Mouse (Mus musculus) left cerebral cortex, adult 18-20 months (tissue): ENCODE measurements around the gene OR5BS1P. TPM values are rescaled to one million over a fixed set of nuclear protein-coding genes. Genes with fewer than 3 reads are reported as not detected.
"Not testable (repeated sequence)": the region's sequence is repeated elsewhere in the genome, so short reads cannot be mapped to it uniquely, and the experiment has no call there.

Experiments
- DNase-seq, 2 experiments: peaks; one replicate each; pipeline ENCODE4 v3.0.0; 2021 to 2022; ENCODE audit warnings: low spot score in 2 of 2, mixed read lengths in 1 of 2
- microRNA-seq, 2 experiments: library from miRNA; unstranded; fragments of <30 nt; microRNA quantifications; one replicate each; pipeline ENCODE4 v1.2.0; 2021
- total RNA-seq, 2 experiments: library from RNA; stranded (reverse); gene quantifications; 2 replicates each; pipeline ENCODE4 v1.2.3; 2021

OR5BS1P gene
- total RNA-seq, 2 experiments from 2014 or later = not detected

DNA sequence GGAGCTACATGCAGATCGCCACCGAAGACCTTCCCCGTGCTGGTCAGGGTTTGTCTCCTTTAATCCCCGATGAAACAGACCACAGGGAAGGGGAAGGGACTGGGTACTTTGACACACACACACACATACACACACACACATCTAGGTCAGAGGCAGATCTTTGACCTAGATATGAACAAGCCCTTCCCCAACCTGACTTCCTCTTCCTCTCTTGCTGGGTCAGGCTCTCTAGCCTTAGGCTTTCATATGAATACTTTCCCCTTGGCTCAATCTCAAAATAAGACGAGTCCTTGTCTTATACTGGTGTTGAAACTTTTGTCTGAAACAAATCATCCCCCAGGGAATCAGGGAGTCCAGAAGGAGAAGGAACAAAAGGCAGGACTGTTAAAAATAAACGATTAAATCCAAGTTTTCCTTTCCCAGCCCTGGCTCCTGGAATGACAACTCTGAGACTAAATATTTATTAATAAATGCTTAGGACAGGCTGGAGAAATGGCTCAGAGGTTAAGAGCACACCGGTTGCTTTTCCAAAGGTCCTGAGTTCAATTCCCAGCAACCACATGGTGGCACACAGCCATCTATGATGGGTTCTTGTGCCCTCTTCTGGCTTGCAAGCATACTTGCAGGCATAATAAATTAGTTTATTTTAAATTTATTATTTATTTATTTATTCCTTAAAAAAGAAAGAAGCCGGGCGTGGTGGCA lies 36.7 kb downstream of the OR5BS1P start:
- no peak for DNase-seq

DNA sequence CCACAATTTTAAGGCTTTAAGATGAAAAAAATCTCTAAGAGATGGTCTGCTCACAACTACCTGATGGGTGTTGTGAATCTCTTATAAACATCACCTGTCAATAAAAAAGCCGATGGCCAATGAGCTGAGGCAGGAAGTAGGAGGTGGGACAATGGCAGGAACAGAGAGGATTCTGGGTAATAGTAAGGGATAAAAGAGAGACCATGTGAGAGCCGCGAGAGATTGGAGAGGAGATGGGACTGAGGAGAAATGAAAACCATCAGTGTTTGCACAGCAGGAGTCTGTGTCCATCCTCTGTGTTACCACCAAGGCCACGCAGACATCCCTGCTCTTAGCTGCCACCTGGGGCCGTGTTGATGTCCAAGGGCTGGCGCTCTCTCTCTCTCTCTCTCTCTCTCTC lies 37.6 kb downstream of the OR5BS1P start:
- no peak for DNase-seq

DNA sequence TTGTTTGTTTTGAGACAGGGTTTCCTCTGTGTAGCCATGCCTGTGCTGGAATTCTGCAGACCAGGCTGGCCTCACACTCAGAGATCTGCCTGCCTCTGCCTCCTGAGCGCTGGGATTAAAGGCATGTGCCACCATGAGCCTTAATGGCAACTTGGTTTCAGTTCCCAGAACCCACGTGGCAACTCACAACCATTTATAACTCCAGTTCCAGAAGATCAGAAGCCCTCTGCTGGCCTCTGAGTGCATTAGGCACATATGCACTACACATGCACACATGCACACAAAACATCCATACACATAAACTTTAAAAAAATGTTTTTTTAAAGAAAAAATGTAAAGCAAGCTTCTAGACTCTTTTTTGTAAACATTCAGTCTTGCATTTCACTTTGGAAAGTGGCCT lies 39.7 kb downstream of the OR5BS1P start:
- DNase-seq = no peak

DNA sequence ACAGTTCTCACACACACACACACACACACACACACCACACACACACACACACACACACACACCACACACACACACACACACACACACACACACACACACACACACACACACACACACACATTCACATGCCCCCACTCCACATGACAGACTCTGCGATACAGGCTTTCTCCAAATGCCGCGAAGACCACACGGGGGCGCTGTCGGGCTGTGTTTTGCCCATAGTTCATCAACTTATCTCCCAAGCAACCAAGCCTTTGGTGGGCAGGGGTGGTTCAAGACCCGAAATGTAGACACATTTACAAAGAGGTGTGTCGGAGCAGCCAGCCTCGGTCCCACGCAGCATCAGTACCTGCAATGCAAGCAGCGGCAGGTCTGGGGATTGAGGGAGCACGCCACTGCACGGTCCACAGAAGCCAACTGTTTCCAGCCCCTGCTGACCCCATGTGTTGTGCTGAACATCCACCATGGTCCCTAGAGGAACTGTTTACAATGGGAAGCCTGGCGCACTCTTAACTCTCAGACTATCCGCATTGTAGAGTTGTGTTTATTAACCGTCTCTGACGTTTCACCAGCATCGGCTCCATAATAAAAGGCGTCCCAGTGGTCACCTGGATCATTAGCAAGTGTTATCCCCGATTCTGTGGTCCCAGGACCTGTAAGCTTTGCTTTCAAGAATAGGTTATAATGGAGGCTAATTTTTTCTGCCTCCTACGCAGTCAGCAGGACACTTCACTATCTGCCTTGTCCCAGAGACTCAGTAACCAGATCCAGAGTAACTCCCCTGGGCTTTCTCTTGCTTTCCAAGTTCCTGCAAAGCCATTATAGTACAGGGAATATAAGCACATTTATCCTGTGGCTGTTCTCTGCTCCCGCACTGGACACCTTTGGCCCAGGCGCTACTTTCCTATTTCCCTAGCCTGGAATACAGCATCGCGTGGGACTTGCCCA lies 41.0 kb downstream of the OR5BS1P start:
- DNase-seq = peak; percentile 51 to 73

DNA sequence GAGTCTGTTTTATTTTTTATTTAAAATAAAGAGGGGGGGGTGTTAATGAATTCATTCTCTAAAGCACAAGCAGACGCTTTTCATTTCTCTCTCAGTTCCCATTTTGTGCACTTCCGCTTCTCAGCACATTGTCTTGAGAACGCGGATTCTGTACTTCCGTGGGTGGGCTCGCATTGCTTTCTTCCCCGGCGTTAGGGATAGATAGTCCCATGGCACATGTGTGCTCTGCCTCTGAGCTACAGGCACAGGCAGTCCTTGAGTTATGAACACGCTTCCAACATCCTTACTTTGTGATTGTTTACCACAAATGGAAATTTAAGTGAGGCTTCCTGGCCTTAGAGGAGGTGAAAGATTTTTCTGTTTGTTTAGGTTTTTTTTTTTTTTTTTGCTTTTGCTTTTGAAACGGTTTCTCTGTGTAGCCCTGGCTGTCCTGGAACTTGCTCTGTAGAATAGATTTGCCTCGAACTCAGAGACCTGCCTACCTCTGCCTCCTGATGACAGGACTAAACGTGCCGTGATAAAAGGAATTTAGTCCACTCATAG lies 41.8 kb downstream of the OR5BS1P start:
- no peak for DNase-seq

DNA sequence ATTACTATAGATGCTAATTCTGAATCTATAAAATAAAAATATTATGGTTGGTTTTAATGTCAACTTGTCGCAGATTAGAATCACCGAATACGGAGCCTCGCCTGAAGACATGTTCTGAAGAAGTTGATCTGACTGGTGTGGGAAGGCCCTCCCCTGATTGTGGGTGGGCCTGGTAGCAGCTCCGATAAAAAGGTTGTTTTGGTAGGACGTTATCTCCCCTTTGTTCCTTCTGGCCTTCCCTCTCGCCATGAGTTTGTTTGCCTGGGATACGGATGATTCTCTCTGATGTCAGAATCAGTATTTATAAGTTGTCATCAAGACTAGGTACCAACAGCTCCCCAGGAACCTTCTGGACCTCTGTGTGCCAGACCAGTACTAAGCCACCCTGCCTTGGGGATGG lies 42.5 kb downstream of the OR5BS1P start:
- DNase-seq = no peak

DNA sequence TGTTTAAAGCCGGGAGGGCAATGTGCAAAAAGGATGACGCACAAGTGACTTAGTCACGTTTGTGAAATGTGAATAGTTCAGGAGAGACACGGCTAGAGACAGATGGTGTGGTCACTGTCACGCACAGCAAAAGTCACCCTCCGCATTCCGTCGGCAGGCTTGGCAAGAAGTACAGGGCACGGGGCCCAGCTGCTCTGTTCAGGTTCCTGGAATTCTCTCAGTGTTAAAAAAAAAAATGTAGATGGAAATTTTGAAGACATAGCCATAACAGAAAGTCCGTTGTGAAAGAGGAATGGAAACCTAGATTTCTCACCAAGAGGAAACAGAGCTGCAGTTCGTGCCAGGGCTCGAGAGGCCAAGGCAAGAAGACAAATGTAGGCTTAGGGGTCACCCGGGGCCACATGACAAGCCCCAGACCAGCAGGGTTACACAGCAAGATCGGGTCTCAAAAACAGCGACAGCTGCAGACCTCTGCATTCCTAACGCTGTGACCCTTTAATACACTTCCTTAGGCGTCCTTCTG lies 43.2 kb downstream of the OR5BS1P start:
- peak; percentile 43 to 52 for DNase-seq

DNA sequence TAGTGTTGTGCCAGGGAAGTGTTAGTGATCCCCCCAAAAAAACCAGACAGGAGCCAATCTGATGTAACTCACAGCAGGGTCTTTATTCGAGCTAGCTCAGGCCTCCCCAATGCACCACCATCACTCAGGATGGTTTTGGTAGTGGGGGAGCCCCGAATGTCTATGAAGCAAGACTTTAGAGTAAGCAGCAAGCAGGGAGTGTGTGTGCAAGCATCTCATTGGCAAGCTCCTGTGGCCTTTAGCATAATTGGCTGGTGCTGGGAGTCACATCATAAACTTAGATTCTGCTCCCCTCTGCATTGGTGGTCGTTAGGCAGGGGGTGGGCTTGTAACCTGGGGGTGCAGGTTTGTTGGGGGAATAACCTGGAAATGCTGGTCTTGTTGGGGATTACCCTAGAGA lies 44.0 kb downstream of the OR5BS1P start:
- DNase-seq = not testable (repeated sequence)

DNA sequence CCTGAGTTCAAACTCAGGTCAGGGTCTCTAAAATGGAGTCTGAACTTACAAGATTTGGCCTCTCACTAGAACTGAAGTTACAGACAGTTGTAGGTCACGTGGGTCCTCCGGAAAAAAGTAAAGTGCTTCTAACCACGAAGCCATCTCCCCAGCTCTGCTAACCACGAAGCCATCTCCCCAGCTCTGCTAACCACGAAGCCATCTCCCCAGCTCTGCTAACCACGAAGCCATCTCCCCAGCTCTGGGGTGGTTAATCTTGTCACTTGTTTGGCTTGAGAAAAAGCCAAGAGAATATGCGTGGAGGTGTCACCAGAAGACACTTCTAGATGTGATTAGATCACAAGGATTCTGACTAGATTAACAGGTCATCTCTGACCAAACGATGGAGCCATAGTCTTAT lies 44.5 kb downstream of the OR5BS1P start:
- no peak for DNase-seq

DNA sequence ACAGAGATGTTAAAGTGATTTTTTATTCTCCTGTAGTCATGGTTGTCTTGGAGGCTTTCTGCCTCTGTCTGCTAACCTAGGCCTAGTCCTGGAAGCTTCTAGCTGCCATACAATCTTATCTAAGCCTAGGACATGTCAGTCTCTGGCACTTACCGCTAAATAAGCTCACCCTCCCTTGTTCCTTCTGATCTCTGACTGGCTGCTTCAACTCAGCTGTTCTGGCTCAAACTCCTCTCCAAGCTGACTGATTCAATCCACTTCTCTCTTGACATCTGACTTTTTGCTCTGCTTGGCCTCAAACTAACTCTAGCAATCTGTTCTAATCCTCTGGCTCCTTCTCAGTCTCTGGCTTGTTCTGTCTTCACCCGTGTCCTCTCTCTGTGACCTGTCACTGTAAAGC lies 45.1 kb downstream of the OR5BS1P start:
- DNase-seq = not testable (repeated sequence)

DNA sequence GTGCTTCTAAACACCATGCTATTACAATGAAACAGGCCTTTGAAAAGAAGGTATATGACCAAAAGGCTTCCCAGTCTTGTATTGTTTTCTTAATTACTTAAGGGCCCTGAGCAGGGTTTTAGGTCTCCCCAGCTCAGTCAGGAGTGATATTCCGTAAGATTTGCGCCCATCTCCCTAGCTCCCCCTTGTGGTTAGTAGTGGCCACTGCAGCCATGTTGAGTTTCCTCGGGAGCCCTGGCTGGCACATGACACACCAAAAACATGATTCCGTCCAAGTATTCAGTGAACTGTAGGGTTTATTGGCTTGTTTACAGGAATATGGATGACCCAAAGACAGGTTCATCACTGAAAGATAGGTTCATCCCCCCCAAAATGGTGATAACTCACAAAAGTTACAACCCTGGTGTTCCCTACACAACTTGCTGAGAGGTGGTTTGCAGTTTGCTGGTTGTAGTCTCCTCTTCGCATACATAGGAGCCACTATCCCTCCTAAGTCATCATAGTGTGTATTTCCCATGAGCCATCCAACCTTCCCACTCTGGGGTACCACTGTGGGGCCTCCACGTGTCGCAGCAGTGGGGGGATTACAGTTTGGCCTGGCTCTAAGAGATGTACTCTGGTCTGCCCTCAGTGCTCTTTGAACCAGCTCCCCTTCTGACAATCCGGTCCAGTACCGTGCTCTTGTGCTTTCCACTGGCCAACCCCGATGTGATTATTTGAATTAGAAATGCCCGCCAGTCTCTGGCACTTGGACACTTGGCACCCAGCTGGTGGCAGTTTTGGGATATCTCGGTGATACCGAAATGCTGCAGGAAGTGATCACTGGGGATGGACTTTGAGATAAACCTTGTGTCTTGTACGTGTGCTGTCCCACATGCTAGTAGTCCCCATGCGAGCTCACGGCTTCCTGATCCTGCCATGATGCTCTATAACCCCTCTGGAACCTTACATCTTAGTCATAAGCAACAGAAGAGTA lies 48.0 kb downstream of the OR5BS1P start:
- peak; percentile 48 to 59 for DNase-seq

DNA sequence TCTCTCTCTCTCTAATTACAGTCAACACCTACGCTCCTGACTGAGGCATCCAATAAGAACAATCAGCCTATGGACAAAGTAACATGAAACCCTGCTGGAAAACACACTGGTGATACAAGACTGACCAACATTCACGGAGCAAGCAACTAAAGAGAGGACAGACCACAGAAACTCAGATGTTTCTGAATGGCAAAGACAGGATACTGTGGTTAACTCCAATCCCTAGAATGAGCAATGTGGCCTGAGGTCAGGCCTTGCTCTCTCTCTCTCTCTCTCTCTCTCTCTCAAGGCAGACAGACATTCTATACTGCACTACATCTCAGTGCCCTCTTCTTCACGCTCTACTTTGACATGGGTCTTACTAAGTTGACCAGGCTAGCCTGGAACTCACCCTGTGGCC lies 51.5 kb downstream of the OR5BS1P start:
- no peak for DNase-seq

DNA sequence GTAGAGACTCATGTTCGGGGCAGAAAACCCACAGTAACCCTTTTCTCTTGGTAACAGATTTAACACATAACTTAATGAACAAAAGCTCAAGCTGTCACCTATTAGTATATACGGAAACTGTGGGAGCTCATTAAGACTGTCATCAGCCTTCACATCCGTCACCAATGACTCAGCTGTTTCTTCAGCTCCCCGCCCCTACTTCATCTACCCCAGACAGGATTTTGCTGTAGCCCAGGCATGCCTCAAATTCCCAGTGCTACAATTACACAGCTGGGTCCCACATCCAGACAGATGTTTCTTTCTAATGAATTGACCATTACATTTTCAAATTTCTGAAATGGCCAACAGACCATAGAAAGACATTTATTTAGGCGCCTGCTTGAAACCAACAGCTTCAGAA lies 56.4 kb downstream of the OR5BS1P start:
- DNase-seq = no peak

DNA sequence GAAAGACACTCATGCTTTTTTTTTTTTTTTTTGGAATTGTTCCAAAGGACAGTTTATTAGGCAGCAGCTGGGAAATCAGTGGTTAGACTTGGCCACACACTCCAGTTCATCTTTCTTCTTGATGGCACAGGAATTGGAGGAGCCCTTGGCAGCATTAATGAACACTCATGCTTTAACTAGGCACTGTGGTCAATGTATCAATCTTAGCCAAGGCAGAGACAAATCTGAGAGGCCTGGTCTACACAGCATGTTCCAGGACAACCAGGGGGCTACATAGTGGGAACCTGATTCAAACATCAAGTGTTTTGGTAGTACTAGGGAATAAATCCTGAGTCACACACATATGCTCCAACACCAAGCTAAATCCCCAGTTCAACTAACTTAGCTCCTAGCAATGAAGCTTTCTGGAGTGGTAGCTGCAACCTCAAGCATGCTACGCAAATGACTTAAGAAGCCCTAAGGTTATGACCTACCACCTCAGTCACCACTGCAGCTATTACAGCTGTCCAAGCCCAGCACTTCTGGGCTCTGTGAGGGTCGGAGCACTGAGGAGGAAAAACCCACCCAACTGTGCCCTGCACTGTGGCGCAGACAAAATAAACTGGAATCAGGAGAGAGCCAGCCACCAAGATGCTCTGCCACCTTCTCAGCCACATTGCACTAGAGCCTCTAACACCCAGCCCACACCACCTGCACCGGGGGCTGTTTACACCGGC lies 57.5 kb downstream of the OR5BS1P start:
- no peak for DNase-seq

DNA sequence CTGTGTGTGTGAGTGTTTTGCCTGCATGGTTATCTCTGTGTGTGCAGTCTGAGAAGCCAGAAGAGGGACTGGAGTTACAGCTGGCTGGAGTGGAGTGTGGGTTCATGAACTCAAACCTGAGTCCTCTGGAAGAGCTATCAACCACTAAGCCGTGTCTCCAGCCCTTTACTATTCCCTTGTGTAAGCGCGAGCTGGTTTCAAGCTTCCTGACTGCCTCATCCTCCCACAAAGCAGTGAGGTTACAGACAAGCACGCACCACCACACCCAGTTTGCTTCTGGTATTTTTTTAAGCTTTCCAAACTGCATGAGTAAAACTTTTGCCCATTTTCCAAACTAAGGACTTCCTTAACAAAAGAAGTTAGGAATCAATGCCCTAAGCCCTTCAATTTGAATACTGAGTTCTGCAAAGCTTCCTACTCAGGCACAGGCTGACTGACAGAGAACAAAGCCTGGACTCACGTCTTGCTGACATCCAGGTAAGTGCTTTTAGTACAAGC lies 58.4 kb downstream of the OR5BS1P start:
- DNase-seq = no peak

Small RNA genes lying within 50 kb of the gene (microRNA-seq; reads per million reads assigned to microRNA genes)
- 1.7 to 12.5 reads per million in 2 experiments for gene Mir1291

Other genes with a start within 250 kb of the OR5BS1P start
- under 1 TPM in 1 of 2 experiments, not detected in 1; 0.37 TPM for gene Gm44579, start 248.9 kb upstream of the OR5BS1P start, total RNA-seq
- 1 to 10 TPM; 3.9 to 4.9 TPM for gene Olfr287, start 248.8 kb upstream of the OR5BS1P start, total RNA-seq
- not detected for gene Olfr286, start 235.4 kb upstream of the OR5BS1P start, total RNA-seq
- gene H1fnt, start 212.6 kb upstream of the OR5BS1P start, total RNA-seq = not detected
- gene Zfp641, start 173.7 kb upstream of the OR5BS1P start, total RNA-seq = 1 to 10 TPM; 6.6 to 7.1 TPM
- not detected for gene Olfr285, start 152.5 kb upstream of the OR5BS1P start, total RNA-seq
- not detected for gene Olfr284, start 128.9 kb upstream of the OR5BS1P start, total RNA-seq
- gene Olfr283, start 89.0 kb upstream of the OR5BS1P start, total RNA-seq = not detected
- gene Olfr282, start 38.7 kb upstream of the OR5BS1P start, total RNA-seq = not detected
- not detected for gene Olfr281, start 17.3 kb upstream of the OR5BS1P start, total RNA-seq
- not detected for gene Lalba, start 12.8 kb downstream of the OR5BS1P start, total RNA-seq
- gene Olfr279, start 22.5 kb downstream of the OR5BS1P start, total RNA-seq = not detected
- 10 to 100 TPM; 58.2 to 59.7 TPM for gene Kansl2, start 64.4 kb downstream of the OR5BS1P start, total RNA-seq
- 10 to 100 TPM; 40.4 to 46.0 TPM for gene Ccnt1, start 101.0 kb downstream of the OR5BS1P start, total RNA-seq
- not detected for gene 4930415O20Rik, start 101.1 kb downstream of the OR5BS1P start, total RNA-seq
- 10 to 100 TPM; 45.8 to 49.7 TPM for gene Adcy6, start 140.2 kb downstream of the OR5BS1P start, total RNA-seq
- gene Cacnb3, start 160.9 kb downstream of the OR5BS1P start, total RNA-seq = 100 to 1,000 TPM; 267 to 278 TPM
- 10 to 100 TPM; 86.9 to 90.6 TPM for gene Ddx23, start 193.0 kb downstream of the OR5BS1P start, total RNA-seq
- 10 to 100 TPM; 24.4 to 30.7 TPM for gene Rnd1, start 207.6 kb downstream of the OR5BS1P start, total RNA-seq
- gene Ccdc65, start 238.3 kb downstream of the OR5BS1P start, total RNA-seq = 10 to 100 TPM in 1 of 2 experiments, 1 to 10 TPM in 1; 9.5 to 10.5 TPM